Mouse (Mus musculus): ENCODE results near the gene Ccdc81. TPM values are rescaled to one million over a fixed set of nuclear protein-coding genes. Genes with fewer than 3 reads are reported as not detected.

The Ccdc81 gene
- total and polyA plus RNA-seq, 3 experiments = not detected

DNA sequence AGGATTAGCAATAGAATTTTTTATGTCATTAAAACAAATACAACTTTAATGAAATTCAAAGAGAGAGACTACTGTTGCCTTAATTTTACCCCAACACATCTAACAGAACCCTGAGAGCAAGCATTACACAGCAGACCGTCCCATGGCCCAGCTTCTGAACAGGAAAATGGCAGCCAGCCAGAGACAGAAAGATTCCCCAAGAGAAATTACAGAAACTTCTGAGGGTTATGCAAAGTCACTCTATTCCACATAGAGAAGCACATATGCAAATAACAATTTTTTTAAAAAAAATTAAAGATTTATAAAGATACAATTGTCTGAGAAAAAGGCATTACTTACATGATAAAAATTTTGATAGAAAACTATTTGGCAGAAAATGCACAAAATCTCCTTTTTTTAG lies 23.7 kb downstream of the Ccdc81 start:
- no peak overlapping the region for H3K27ac ChIP-seq (ENCODE audit: control insufficient read depth, low read depth, low read length)
- no peaks in the 10 kb centered on the region for H3K4me1 ChIP-seq (ENCODE audit: control insufficient read depth in 1 of 2, insufficient read depth in 2 of 2, low read length in 2 of 2)
- H3K79me2 ChIP-seq (ENCODE audit: control insufficient read depth, insufficient read depth, low read length, poor library complexity) = no peaks in the 10 kb centered on the region
- H3K9ac ChIP-seq (ENCODE audit: control insufficient read depth, low read depth, low read length, poor library complexity, severe bottlenecking) = no peak overlapping the region
- H3K36me3 ChIP-seq (ENCODE audit: control insufficient read depth in 1 of 2, insufficient read depth in 2 of 2, low read length in 2 of 2) = no peaks in the 10 kb centered on the region
- no peak overlapping the region for H3K4me3 ChIP-seq (ENCODE audit: control insufficient read depth in 1 of 2, insufficient read depth in 1 of 2, low read depth in 2 of 2, low read length in 2 of 2)
- no peaks in the 10 kb centered on the region for H3K9me3 ChIP-seq (replicated peaks; ENCODE audit: insufficient read depth, low read length)
- DNase-seq (ENCODE audit: low read depth, low spot score) = no peak
- H3K27me3 ChIP-seq (ENCODE audit: control insufficient read depth in 1 of 2, insufficient read depth in 2 of 2, low read length in 2 of 2) = no peaks in the 10 kb centered on the region; a peak in 2 of 4 replicates
- TF ChIP-seq HCFC1 (IDR thresholded peaks at IDR 0.05; ENCODE audit: low read depth, low read length) = no peak
- TF ChIP-seq E2F4 (IDR thresholded peaks at IDR 0.05; ENCODE audit: borderline replicate concordance, low read depth, low read length) = no peak
- no peak for TF ChIP-seq USF2 (IDR thresholded peaks at IDR 0.05; ENCODE audit: borderline replicate concordance in 1 of 2, insufficient read depth in 1 of 2, low read depth in 1 of 2, low read length in 2 of 2)
- TF ChIP-seq SMC3 (IDR thresholded peaks at IDR 0.05; ENCODE audit: low read depth, low read length) = no peak
- TF ChIP-seq MAFK (IDR thresholded peaks at IDR 0.05; ENCODE audit: borderline replicate concordance, low read depth, low read length) = no peak
- no peak for TF ChIP-seq MAZ (IDR thresholded peaks at IDR 0.05; ENCODE audit: low read depth, low read length)
- no peak for TF ChIP-seq CTCF (IDR thresholded peaks at IDR 0.05 in 2 of 3, conservative IDR thresholded peaks at IDR 0.05 in 1 of 3; ENCODE audit: control insufficient read depth in 1 of 3, insufficient read depth in 1 of 3, low read depth in 2 of 3, low read length in 3 of 3, poor library complexity in 1 of 3, severe bottlenecking in 1 of 3)
- TF ChIP-seq ELF1 (IDR thresholded peaks at IDR 0.05; ENCODE audit: low read depth, low read length) = no peak
- no peak for TF ChIP-seq ZKSCAN1 (IDR thresholded peaks at IDR 0.05; ENCODE audit: low read depth, low read length)
- no peak for TF ChIP-seq ZC3H11A (IDR thresholded peaks at IDR 0.05; ENCODE audit: low read depth, low read length)
- TF ChIP-seq NELFE (IDR thresholded peaks at IDR 0.05; ENCODE audit: low read depth, low read length) = no peak

DNA sequence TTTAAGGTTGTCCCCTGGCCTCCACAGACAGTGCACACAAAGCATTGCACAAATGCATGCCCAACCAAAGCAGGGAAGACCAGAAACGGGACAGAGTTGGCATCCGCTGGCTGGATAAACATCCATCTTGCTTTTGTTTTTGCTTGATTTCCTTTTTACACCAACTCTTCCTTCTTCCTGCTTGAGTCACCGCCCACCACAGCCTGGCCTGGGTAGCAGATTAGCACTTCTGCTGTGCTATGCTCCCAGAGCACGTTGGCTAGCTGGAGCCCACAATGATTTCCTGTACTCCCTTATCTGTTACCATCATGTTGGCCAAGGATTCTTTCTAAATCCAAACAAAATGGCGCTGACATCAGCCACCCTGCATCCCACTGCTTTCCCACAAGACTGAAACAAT lies 36.2 kb downstream of the Ccdc81 start:
- H3K9ac ChIP-seq (ENCODE audit: control insufficient read depth, low read depth, low read length, poor library complexity, severe bottlenecking) = no peak overlapping the region
- H3K27ac ChIP-seq (ENCODE audit: control insufficient read depth, low read depth, low read length) = no peak overlapping the region
- H3K79me2 ChIP-seq (ENCODE audit: control insufficient read depth, insufficient read depth, low read length, poor library complexity) = no peaks in the 10 kb centered on the region
- H3K4me3 ChIP-seq (ENCODE audit: control insufficient read depth in 1 of 2, insufficient read depth in 1 of 2, low read depth in 2 of 2, low read length in 2 of 2) = no peak overlapping the region
- no peak for TF ChIP-seq USF2 (IDR thresholded peaks at IDR 0.05; ENCODE audit: borderline replicate concordance in 1 of 2, insufficient read depth in 1 of 2, low read depth in 1 of 2, low read length in 2 of 2)
- no peak for TF ChIP-seq MAFK (IDR thresholded peaks at IDR 0.05; ENCODE audit: borderline replicate concordance, low read depth, low read length)
- no peak for TF ChIP-seq TAL1 (IDR thresholded peaks at IDR 0.05; ENCODE audit: low read length)
- no peak for TF ChIP-seq RAD21 (IDR thresholded peaks at IDR 0.05; ENCODE audit: low read depth, low read length)
- TF ChIP-seq TCF12 (IDR thresholded peaks at IDR 0.05; ENCODE audit: low read depth, low read length) = no peak
- no peak for TF ChIP-seq CHD2 (IDR thresholded peaks at IDR 0.05; ENCODE audit: low read length)
- no peak for TF ChIP-seq GABPA (IDR thresholded peaks at IDR 0.05; ENCODE audit: low read depth, low read length)
- TF ChIP-seq SIN3A (IDR thresholded peaks at IDR 0.05; ENCODE audit: low read length) = no peak
- no peak for TF ChIP-seq JUND (IDR thresholded peaks at IDR 0.05; ENCODE audit: low read depth, low read length)
- no peak for TF ChIP-seq RCOR1 (IDR thresholded peaks at IDR 0.05; ENCODE audit: low read depth, low read length)
- TF ChIP-seq MYC (IDR thresholded peaks at IDR 0.05; ENCODE audit: low read depth, low read length) = no peak
- H3K9me3 ChIP-seq (replicated peaks; ENCODE audit: insufficient read depth, low read length) = no peaks in the 10 kb centered on the region
- H3K4me1 ChIP-seq (ENCODE audit: control insufficient read depth in 1 of 2, insufficient read depth in 2 of 2, low read length in 2 of 2) = no peaks in the 10 kb centered on the region
- no peaks in the 10 kb centered on the region; a peak in 1 of 4 replicates for H3K27me3 ChIP-seq (ENCODE audit: control insufficient read depth in 1 of 2, insufficient read depth in 2 of 2, low read length in 2 of 2)
- peak; percentile 16 for DNase-seq (ENCODE audit: low read depth, low spot score)
- no peaks in the 10 kb centered on the region for H3K36me3 ChIP-seq (ENCODE audit: control insufficient read depth in 1 of 2, insufficient read depth in 2 of 2, low read length in 2 of 2)
